ENCODE assay signal across 8 mouse cellular contexts in the genomic region with DNA sequence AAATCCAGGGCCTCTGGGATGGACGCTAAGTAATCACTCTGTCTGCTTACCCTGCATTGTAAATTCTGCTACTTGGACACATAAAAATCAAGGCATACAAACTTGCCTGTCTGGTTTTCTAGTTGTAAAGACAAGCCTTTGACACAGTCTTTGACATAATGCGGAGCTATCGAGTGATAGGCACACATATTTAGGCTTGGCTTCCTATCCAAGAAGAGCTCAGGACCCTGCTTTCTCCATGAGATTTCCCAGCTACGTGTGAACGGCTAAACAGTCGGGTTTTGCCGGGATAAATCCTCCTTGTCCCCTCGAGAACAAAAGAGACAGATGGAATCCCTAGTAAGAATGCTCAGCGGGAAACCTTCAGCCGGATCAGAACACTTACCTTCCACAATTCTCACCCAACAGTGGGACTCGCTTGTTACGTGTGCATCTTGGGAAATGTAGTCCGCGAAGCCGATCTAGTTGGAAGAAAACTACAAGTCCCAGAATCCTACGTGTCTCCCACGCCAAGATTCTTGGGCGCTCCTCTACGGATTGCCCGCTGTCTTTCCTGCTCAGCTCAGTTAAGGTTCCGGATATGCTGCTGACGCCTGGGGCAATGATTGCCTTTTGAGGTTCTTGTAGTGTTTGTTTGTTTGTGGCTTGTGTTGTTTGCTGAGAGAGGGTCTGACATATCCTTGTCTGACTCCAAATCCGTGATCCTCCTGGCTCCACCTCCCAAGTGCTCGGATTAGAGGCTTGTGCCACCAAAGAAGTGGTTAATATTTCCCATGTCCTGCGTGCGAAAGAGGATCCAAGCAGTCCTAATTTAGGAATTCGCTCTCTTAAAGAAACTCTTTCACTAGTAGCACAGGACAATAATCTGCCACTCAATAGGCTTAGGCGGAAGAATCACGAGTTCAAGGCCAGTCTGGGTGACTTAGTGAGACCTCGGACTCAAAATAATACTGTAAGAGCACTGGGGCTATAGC. TPM values are rescaled to one million over a fixed set of nuclear protein-coding genes. Genes with fewer than 3 reads are reported as not detected.
DNase-seq lines count a peak whose midpoint lies in the region; ATAC-seq lines count a peak whose summit lies in the region.

A gene (minus strand): TSS at position 779 of the 974 bp plus-strand sequence.

- H3K36me3 ChIP-seq in hindbrain, embryonic 13.5 days = 0 out of 2 replicates have a peak, but pooled peaks cover 2% of the 10 kb centered on the region

- peak within 1 kb of the TSS; percentile 74 for H3K9ac ChIP-seq in hindbrain, embryonic 13.5 days

- 9% methylated on average over 30 of the region's 30 CpGs for WGBS in hindbrain, embryonic 13.5 days

- peaks cover 26% of the 10 kb centered on the region for H3K27me3 ChIP-seq in hindbrain, embryonic 13.5 days

- peak; percentile 87 for ATAC-seq in hindbrain, embryonic 13.5 days (ENCODE audit: low FRiP score)

- peak within 1 kb of the TSS; percentile 84 for H3K27ac ChIP-seq in hindbrain, embryonic 13.5 days

- H3K4me1 ChIP-seq in hindbrain, embryonic 13.5 days (replicated peaks) = peaks cover 35% of the 10 kb centered on the region

- peak; percentile 85 for DNase-seq in T-cell, adult 2 months (ENCODE audit: low spot score)
- DNase-seq in cerebellum, postnatal 10 days = peak; percentile 86 to 87
- DNase-seq in frontal cortex, postnatal 14 days (ENCODE audit: low spot score in 2 of 2) = peak; percentile 71 to 83
- peak in 1 of 2 experiments; percentile 56 for DNase-seq in layer of hippocampus, postnatal 25 days (ENCODE audit: extremely low spot score in 1 of 2, low spot score in 1 of 2)
- DNase-seq in lung, postnatal 25 days (ENCODE audit: low spot score) = peak; percentile 94
- peak; percentile 85 to 92 for DNase-seq in right cerebral cortex, adult 2 months (ENCODE audit: low spot score in 2 of 2)
- peak; percentile 75 to 81 for DNase-seq in urinary bladder, postnatal 36 days (ENCODE audit: low spot score in 2 of 2)

- H3K4me3 ChIP-seq in hindbrain, embryonic 13.5 days = peak within 1 kb of the TSS; percentile 47

- H3K9me3 ChIP-seq in hindbrain, embryonic 13.5 days = no peaks in the 10 kb centered on the region

- peak within 1 kb of the TSS; percentile 62 for H3K4me2 ChIP-seq in hindbrain, embryonic 13.5 days

RNA-seq across cellular contexts. Expression of the gene that starts here (rescaled TPM):
- 30.0 TPM in 2 replicates for polyA plus RNA-seq in hindbrain, embryonic 13.5 days (2015; fragmentation: Nextera tagmentation; extraction: Ambion mirVana)
- total RNA-seq in layer of hippocampus, postnatal 25 days (2021) = 10 to 100 TPM; 27.6 to 39.7 TPM
